Mouse (Mus musculus) megakaryocyte, adult 5-6 weeks (primary cell): ENCODE data around the gene Nt5c2. TPM values are rescaled to one million over a fixed set of nuclear protein-coding genes. Genes with fewer than 3 reads are reported as not detected.
A peak's percentile ranks its signal among the peaks of the same experiment; 100 is the strongest.

Experiments used
- ATAC-seq: 2 replicates; pipeline ENCODE4 v1.8.0; 2016; ENCODE audit warnings: mild to moderate bottlenecking, inconsistent platforms; ENCODE audit not compliant: poor library complexity, severe bottlenecking
- total RNA-seq, 2 experiments: library from RNA; stranded (forward) in 1 of 2; stranded (reverse) in 1 of 2; fragments of 153-499, 151-499 nt in 1 of 2; fragments of 221-1000, 200-1000 nt in 1 of 2; gene quantifications; 2 replicates each; pipeline versions ENCODE4 v1.2.3 to v1.2.4; 2015 to 2017

Nt5c2 gene
- total RNA-seq, 2 experiments from 2014 or later: 36.1 to 43.6 TPM

GRCm38 (mm10) chr19:46858200-46858599, 156.8 kb downstream of the Nt5c2 start:
- ATAC-seq: peak; percentile 57

- peak; percentile 67 for ATAC-seq
These were observed 157.5 kb downstream of the Nt5c2 start for GRCm38 (mm10) chr19:46857277-46857989.

- ATAC-seq: no peak
These were observed 158.2 kb downstream of the Nt5c2 start for GRCm38 (mm10) chr19:46856780-46857179.

GRCm38 (mm10) chr19:46856232-46856631, 158.7 kb downstream of the Nt5c2 start:
- ATAC-seq: no peak

GRCm38 (mm10) chr19:46849443-46849997, 165.4 kb downstream of the Nt5c2 start:
- ATAC-seq: peak; percentile 21; the same call in 1 of the 2 replicates

- no peak for ATAC-seq
These were observed 166.3 kb downstream of the Nt5c2 start for GRCm38 (mm10) chr19:46848381-46849268.

GRCm38 (mm10) chr19:46846459-46846858, 168.5 kb downstream of the Nt5c2 start:
- ATAC-seq: no peak

- ATAC-seq: no peak
These were observed 168.9 kb downstream of the Nt5c2 start for GRCm38 (mm10) chr19:46846056-46846455.

- no peak for ATAC-seq
These were observed 171.9 kb downstream of the Nt5c2 start for GRCm38 (mm10) chr19:46843030-46843429.

GRCm38 (mm10) chr19:46841016-46841415, 173.9 kb downstream of the Nt5c2 start:
- ATAC-seq: no peak

- ATAC-seq: peak; percentile 68
These were observed 177.5 kb downstream of the Nt5c2 start for GRCm38 (mm10) chr19:46837290-46838079.

- ATAC-seq: no peak
These were observed 178.9 kb downstream of the Nt5c2 start for GRCm38 (mm10) chr19:46836085-46836484.

- ATAC-seq: no peak
These were observed 179.6 kb downstream of the Nt5c2 start for GRCm38 (mm10) chr19:46835339-46835738.

- ATAC-seq: no peak
These were observed 180.7 kb downstream of the Nt5c2 start for GRCm38 (mm10) chr19:46834301-46834700.

Other genes starting within 250 kb of the Nt5c2 start
- not detected in 2 replicates for gene Ina, start 455 bp downstream of the Nt5c2 start, total RNA-seq (2015)
- not detected in 2 replicates for gene Ina, start 455 bp downstream of the Nt5c2 start, total RNA-seq (2017)
- 5.4 and 7.0 TPM in 2 replicates for gene Pcgf6, start 35.8 kb upstream of the Nt5c2 start, total RNA-seq (2015)
- 0.81 and 1.4 TPM in 2 replicates for gene Pcgf6, start 35.8 kb upstream of the Nt5c2 start, total RNA-seq (2017)
- 13.8 and 14.6 TPM in 2 replicates for gene Taf5, start 52.6 kb upstream of the Nt5c2 start, total RNA-seq (2015)
- 19.2 and 20.7 TPM in 2 replicates for gene Taf5, start 52.6 kb upstream of the Nt5c2 start, total RNA-seq (2017)
- gene Usmg5, start 75.5 kb upstream of the Nt5c2 start, total RNA-seq (2015): 390 and 438 TPM in 2 replicates
- 335 and 456 TPM in 2 replicates for gene Usmg5, start 75.5 kb upstream of the Nt5c2 start, total RNA-seq (2017)
- gene Pdcd11, start 75.6 kb upstream of the Nt5c2 start, total RNA-seq (2015): 3.2 and 3.4 TPM in 2 replicates
- 7.7 and 8.0 TPM in 2 replicates for gene Pdcd11, start 75.6 kb upstream of the Nt5c2 start, total RNA-seq (2017)
- gene Calhm2, start 123.1 kb upstream of the Nt5c2 start, total RNA-seq (2015): 22.8 and 24.6 TPM in 2 replicates
- 42.8 and 45.7 TPM in 2 replicates for gene Calhm2, start 123.1 kb upstream of the Nt5c2 start, total RNA-seq (2017)
- not detected in 2 replicates for gene Calhm1, start 129.1 kb upstream of the Nt5c2 start, total RNA-seq (2015)
- not detected in 2 replicates for gene Calhm1, start 129.1 kb upstream of the Nt5c2 start, total RNA-seq (2017)
- gene Calhm3, start 142.6 kb upstream of the Nt5c2 start, total RNA-seq (2015): not detected in 2 replicates
- not detected in 2 replicates for gene Calhm3, start 142.6 kb upstream of the Nt5c2 start, total RNA-seq (2017)
- not detected in 2 replicates for gene Neurl1a, start 163.7 kb upstream of the Nt5c2 start, total RNA-seq (2015)
- gene Neurl1a, start 163.7 kb upstream of the Nt5c2 start, total RNA-seq (2017): not detected in 2 replicates